Mouse (Mus musculus) kidney, embryonic 14.5 days (tissue): ENCODE measurements around the gene D430041D05Rik. TPM values are rescaled to one million over a fixed set of nuclear protein-coding genes. Genes with fewer than 3 reads are reported as not detected.

Experiments used
- ATAC-seq: fragments of 200-750 bp; cut with Nextera tagmentation; 2 replicates; pipeline ENCODE4 v1.8.0; 2017; ENCODE audit warnings: moderate number of reproducible peaks, mild to moderate bottlenecking, moderate TSS enrichment, moderate library complexity; ENCODE audit not compliant: low FRiP score, low TSS enrichment
- H3K27ac ChIP-seq: fragments of 300-500 bp; sonication (generic); 2 replicates; pipeline ENCODE4 v1.5.1; 2014; ENCODE audit warnings: low read depth, mild to moderate bottlenecking, low read length, moderate library complexity, mixed read lengths
- H3K27me3 ChIP-seq: fragments of 300-500 bp; sonication (generic); 2 replicates; pipeline ENCODE4 v1.6.1; 2014; ENCODE audit warnings: mild to moderate bottlenecking, low read length; ENCODE audit not compliant: control insufficient read depth, insufficient read depth
- H3K36me3 ChIP-seq: fragments of 300-500 bp; sonication (generic); 2 replicates; pipeline ENCODE4 v1.6.1; 2014; ENCODE audit warnings: low read length, mixed read lengths; ENCODE audit not compliant: control insufficient read depth, insufficient read depth
- H3K4me1 ChIP-seq: fragments of 300-500 bp; sonication (generic); 2 replicates; pipeline ENCODE4 v1.6.1; 2014; ENCODE audit warnings: low read length, mixed read lengths; ENCODE audit not compliant: control insufficient read depth, insufficient read depth
- H3K4me2 ChIP-seq: fragments of 300-500 bp; sonication (generic); replicated peaks from 2 replicates; pipeline ENCODE4 v1.6.1; 2014; ENCODE audit warnings: low read depth, mild to moderate bottlenecking, low read length
- H3K4me3 ChIP-seq: fragments of 300-500 bp; sonication (generic); 2 replicates; pipeline ENCODE4 v1.5.1; 2014; ENCODE audit warnings: mild to moderate bottlenecking, low read length
- H3K9ac ChIP-seq: fragments of 300-500 bp; sonication (generic); 2 replicates; pipeline ENCODE4 v1.6.1; 2014; ENCODE audit warnings: low read depth, mild to moderate bottlenecking, low read length, moderate library complexity
- H3K9me3 ChIP-seq: fragments of 300-500 bp; sonication (generic); 2 replicates; pipeline ENCODE4 v1.6.1; 2016; ENCODE audit warnings: low read length; ENCODE audit not compliant: control insufficient read depth
- WGBS: fragments of 180-500 bp; shearing (Covaris S2); extraction: QIAGEN DNeasy Blood & Tissue Kit; methylation state at CpG from one replicate; pipeline ENCODE4 v1.1.7; 2014; 5-methylcytosine and 5-hydroxymethylcytosine counted together
- polyA plus RNA-seq: library from polyadenylated mRNA; unstranded; fragments of >200 nt; fragmentation: Nextera tagmentation; extraction: Ambion mirVana; gene quantifications from 2 replicates; pipeline ENCODE4 v1.2.1, GENCODE M21; 2014

Gene D430041D05Rik
- polyA plus RNA-seq, 1 experiment from 2014 or later: 0.65 TPM

DNA sequence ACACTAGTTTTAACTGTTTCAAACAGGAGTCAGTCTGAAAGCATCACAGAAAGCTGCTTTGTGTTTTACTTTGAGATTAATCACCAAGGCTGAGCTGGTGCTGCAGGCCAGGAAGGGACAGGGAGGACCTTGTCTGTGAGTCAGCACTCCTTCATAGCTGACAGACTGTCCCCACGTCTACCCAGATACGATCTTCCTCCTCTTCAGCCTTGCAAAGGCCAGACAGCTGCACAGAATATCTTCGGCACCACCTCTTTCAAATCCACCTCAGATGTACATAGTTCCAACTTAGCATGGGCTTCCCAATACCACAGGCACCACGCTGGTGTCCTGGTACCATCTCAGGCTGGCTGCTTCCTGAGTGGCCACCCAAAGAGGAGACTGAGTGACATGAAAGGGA, 232.6 kb downstream of the D430041D05Rik start:
- no peak overlapping the region for H3K4me3 ChIP-seq
- no peak for ATAC-seq
- no peaks in the 10 kb centered on the region for H3K27me3 ChIP-seq
- no peak overlapping the region for H3K9ac ChIP-seq
- H3K9me3 ChIP-seq: no peaks in the 10 kb centered on the region; the same call in 1 of the 2 replicates
- 86% methylated on average over 4 of the region's 4 CpGs for WGBS
- H3K4me1 ChIP-seq: 0 out of 2 replicates have a peak, but pooled peaks cover 5% of the 10 kb centered on the region
- no peaks in the 10 kb centered on the region for H3K36me3 ChIP-seq
- no peak overlapping the region for H3K27ac ChIP-seq
- H3K4me2 ChIP-seq: no peak overlapping the region

DNA sequence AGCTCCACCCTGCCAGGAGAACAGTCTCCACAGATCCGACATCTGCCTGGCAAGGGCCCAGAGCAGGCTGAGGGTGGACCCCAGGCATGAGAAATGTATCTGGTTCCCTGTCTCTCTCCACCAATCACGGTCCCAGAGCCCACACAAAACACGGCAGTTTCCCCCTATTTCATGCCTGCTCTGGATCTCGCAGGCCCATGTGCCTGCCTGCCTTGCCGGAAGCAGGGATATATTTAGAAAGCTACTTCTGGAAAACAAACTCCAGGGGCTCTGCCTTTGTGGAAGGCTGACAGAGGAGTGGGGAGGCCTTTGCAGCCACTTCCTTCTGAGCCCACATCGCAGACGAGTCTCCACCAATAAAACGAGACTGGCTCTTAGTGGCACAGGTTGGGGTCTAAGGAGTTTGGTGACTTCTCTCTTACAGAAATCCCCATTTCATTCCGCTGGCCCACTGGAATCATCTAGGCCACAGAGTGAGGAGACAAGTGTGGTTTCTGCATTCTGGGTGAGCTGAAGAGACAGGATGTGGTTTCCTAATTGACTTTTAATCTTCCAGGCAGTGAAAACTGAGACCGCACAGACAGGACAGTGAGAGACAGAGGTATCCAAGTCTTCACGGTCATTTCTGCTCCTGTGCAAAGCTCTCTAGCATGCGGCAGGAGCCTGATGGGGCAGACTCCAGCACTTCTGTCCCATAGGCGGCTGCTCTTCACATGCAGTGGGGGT, 233.7 kb downstream of the D430041D05Rik start:
- WGBS: 33% methylated on average over 13 of the region's 13 CpGs
- no peak overlapping the region for H3K9ac ChIP-seq
- H3K4me2 ChIP-seq: no peak overlapping the region
- no peaks in the 10 kb centered on the region for H3K36me3 ChIP-seq
- H3K4me3 ChIP-seq: no peak overlapping the region
- H3K27ac ChIP-seq: peak overlapping the region; percentile 44; the same call in 1 of the 2 replicates
- peak; percentile 76; the same call in 1 of the 2 replicates for ATAC-seq
- 0 out of 2 replicates have a peak, but pooled peaks cover 5% of the 10 kb centered on the region for H3K4me1 ChIP-seq
- no peaks in the 10 kb centered on the region; the same call in 1 of the 2 replicates for H3K9me3 ChIP-seq
- H3K27me3 ChIP-seq: no peaks in the 10 kb centered on the region

- Histone ChIP-seq H3K4me1 (0 out of 2 replicates have a peak, but pooled peaks cover 5% of the 10 kb centered on the region), H3K27me3 (no peaks in the 10 kb centered on the region), H3K4me2 (no peak overlapping the region), H3K9ac (no peak overlapping the region), H3K9me3 (no peaks in the 10 kb centered on the region; the same call in 1 of the 2 replicates), H3K4me3 (no peak overlapping the region), H3K27ac (peak overlapping the region; percentile 44; the same call in 1 of the 2 replicates), H3K36me3 (no peaks in the 10 kb centered on the region)
- no peak for ATAC-seq
- WGBS: 70% methylated on average over 17 of the region's 17 CpGs
These were observed 234.4 kb downstream of the D430041D05Rik start for GRCm38 (mm10) chr2:104176166-104176978.

DNA sequence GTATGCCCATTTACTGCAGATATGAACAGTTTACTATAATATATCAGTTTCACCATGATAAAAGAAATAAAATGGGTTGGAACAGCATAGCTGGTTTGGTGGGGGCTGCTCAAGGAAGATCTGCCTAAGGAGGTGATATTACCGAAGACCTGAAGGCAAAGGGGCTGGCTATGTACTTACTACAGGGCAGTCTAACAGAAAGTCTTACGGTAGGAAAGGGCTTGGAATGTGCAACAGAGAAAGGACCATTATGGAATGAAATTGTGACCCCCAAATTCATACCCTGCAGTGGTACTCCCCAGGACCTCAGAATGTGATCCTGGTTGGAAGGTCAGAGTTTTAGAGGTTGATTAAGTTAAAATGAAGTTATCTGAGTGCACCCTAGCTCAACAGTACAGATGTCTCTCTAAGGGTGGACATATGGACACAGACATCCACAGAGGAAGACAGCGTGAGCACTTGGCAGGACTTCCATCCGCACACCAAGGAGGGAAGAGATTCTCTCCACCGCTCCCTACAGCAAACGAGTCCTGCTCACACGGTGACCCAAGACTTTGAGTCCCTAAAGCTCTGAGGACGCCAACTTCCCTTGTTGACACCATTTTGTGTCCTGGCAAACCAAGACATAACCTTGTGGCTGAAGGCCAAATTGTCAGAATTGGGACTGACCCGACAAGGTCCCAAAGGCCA, 235.2 kb downstream of the D430041D05Rik start:
- no peaks in the 10 kb centered on the region; the same call in 1 of the 2 replicates for H3K9me3 ChIP-seq
- 78% methylated on average over 9 of the region's 9 CpGs for WGBS

DNA sequence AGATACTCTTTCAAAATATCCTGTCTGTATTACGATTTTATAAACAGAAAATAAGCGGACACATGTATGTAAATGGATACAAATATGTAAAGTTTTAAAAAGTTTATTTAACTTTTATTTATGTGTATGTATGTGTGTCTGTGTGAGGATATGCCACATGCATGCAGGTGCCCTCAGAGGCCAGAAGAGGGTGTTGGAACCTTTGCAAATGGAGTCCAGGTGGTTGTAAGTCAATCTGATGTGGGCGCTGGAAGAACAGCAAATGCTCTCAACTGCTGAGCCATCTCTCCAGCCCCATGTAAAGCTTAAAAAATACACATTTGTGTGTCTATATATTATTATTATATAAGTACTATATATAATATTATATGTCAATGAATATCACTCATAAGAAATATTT, 237.4 kb downstream of the D430041D05Rik start:
- Histone ChIP-seq H3K4me2 (no peak overlapping the region), H3K36me3 (no peaks in the 10 kb centered on the region), H3K9me3 (no peaks in the 10 kb centered on the region), H3K4me1 (0 out of 2 replicates have a peak, but pooled peaks cover 5% of the 10 kb centered on the region), H3K27me3 (no peaks in the 10 kb centered on the region), H3K4me3 (no peak overlapping the region), H3K27ac (no peak overlapping the region), H3K9ac (no peak overlapping the region)
- ATAC-seq: no peak
- WGBS: 94% methylated on average over 3 of the region's 3 CpGs

More for the DNA sequence above, 235.2 kb downstream of the D430041D05Rik start:
- no peak overlapping the region for H3K4me2 ChIP-seq
- H3K4me3 ChIP-seq: no peak overlapping the region
- H3K27me3 ChIP-seq: no peaks in the 10 kb centered on the region
- no peaks in the 10 kb centered on the region for H3K36me3 ChIP-seq
- H3K4me1 ChIP-seq: 0 out of 2 replicates have a peak, but pooled peaks cover 5% of the 10 kb centered on the region
- H3K9ac ChIP-seq: no peak overlapping the region
- H3K27ac ChIP-seq: no peak overlapping the region
- no peak for ATAC-seq

DNA sequence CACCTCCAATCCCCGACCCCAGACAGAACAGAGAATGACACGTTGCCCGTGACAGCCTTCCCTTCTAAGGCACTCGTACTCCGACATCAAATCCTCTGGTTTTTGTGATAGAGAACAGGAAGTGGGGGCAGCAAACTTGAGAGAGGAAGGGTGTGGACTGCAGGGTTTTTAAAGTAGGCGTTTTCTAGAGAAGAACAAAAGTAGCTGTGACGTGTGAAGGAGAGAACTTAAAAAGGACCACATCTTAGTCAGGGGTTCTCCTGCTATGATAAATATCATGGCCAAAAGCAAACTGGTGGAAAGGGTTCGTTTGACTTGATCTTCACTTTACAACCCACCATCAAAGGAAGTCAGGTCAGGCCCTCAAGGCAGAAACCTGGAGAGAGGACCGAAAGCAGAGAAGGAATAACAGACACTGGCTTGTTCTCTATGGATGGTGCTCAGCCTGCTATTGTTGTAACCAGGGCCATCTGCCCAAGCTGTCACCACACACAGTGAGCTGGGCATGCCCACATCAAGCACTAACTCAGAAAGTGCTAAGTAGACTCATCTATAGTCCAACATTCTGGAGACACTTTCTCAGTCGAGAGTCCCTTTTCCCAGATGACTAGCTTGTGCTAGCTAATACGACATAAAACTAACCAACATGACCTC, 238.0 kb downstream of the D430041D05Rik start:
- H3K4me1 ChIP-seq: 0 out of 2 replicates have a peak, but pooled peaks cover 5% of the 10 kb centered on the region
- ATAC-seq: no peak
- H3K9me3 ChIP-seq: no peaks in the 10 kb centered on the region
- H3K27me3 ChIP-seq: no peaks in the 10 kb centered on the region
- no peak overlapping the region for H3K9ac ChIP-seq
- no peaks in the 10 kb centered on the region for H3K36me3 ChIP-seq
- 54% methylated on average over 11 of the region's 11 CpGs for WGBS
- no peak overlapping the region for H3K4me3 ChIP-seq
- H3K4me2 ChIP-seq: no peak overlapping the region
- H3K27ac ChIP-seq: no peak overlapping the region

DNA sequence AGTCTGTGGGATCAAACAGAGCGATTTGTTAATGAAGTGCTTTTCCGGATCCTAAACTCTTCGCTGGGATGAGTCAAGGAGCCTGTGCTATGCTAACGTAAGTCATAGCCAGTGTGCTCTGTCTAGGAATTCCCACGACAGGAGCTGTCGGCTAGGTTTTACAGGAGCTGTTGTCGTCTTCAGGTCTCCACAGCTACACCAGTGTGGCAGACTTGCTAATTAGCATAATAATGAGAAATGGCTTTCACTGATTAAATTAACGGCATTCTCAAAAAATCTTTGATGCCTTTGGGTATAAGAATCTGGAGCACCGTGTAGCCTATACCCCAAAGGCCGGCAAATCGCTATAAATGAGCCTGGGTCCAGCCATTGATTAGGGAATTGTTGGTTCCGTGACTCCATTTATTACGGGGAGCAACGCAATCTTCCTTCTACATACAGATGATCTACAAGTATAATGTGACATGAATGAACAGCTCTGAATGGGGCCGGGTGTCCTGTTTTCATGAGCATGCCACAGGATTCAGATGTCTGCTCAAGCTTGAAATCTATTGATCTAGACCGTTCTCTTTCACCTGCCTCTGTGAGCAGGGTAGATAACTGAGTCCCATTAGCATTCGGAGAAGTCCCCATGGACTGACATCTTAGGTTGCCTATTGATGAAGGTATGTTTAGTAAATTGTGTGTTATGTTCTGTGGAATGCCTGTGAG, 242.5 kb downstream of the D430041D05Rik start:
- H3K27ac ChIP-seq: no peak overlapping the region
- no peak for ATAC-seq
- no peak overlapping the region for H3K9ac ChIP-seq
- no peaks in the 10 kb centered on the region for H3K27me3 ChIP-seq
- 86% methylated on average over 17 of the region's 17 CpGs for WGBS
- no peak overlapping the region for H3K4me2 ChIP-seq
- H3K4me1 ChIP-seq: 0 out of 2 replicates have a peak, but pooled peaks cover 3% of the 10 kb centered on the region
- H3K4me3 ChIP-seq: no peak overlapping the region
- H3K36me3 ChIP-seq: no peaks in the 10 kb centered on the region
- H3K9me3 ChIP-seq: no peaks in the 10 kb centered on the region

- no peak overlapping the region for H3K27ac ChIP-seq
- no peaks in the 10 kb centered on the region for H3K27me3 ChIP-seq
- no peak overlapping the region for H3K9ac ChIP-seq
- ATAC-seq: no peak
- no peak overlapping the region for H3K4me3 ChIP-seq
- no peaks in the 10 kb centered on the region for H3K9me3 ChIP-seq
- no peak overlapping the region for H3K4me2 ChIP-seq
- 0 out of 2 replicates have a peak, but pooled peaks cover 3% of the 10 kb centered on the region for H3K4me1 ChIP-seq
- WGBS: 95% methylated on average over 23 of the region's 23 CpGs
- no peaks in the 10 kb centered on the region for H3K36me3 ChIP-seq
These were observed 243.0 kb downstream of the D430041D05Rik start for GRCm38 (mm10) chr2:104167765-104168164.
